Mouse (Mus musculus) neural tube, embryonic 13.5 days (tissue): ENCODE measurements around the gene Bpifb2. TPM values are rescaled to one million over a fixed set of nuclear protein-coding genes. Genes with fewer than 3 reads are reported as not detected.

Source experiments
- ATAC-seq: fragments of 200-750 bp; cut with Nextera tagmentation; 2 replicates; pipeline ENCODE4 v1.8.0; 2017; ENCODE audit warnings: low read depth, mild to moderate bottlenecking, moderate TSS enrichment, moderate library complexity
- H3K27ac ChIP-seq: fragments of 300-500 bp; sonication (generic); replicated peaks from 2 replicates; pipeline ENCODE4 v1.5.1; 2015; ENCODE audit warnings: moderate library complexity, mild to moderate bottlenecking, inconsistent platforms
- H3K27me3 ChIP-seq: fragments of 300-500 bp; sonication (generic); 2 replicates; pipeline ENCODE4 v1.6.1; 2015; ENCODE audit warnings: mild to moderate bottlenecking, inconsistent platforms
- H3K36me3 ChIP-seq: fragments of 300-500 bp; sonication (generic); 2 replicates; pipeline ENCODE4 v1.6.1; 2015; ENCODE audit warnings: mild to moderate bottlenecking, inconsistent platforms
- H3K4me1 ChIP-seq: fragments of 300-500 bp; sonication (generic); replicated peaks from 2 replicates; pipeline ENCODE4 v1.6.1; 2015; ENCODE audit warnings: inconsistent platforms
- H3K4me2 ChIP-seq: fragments of 300-500 bp; sonication (generic); 2 replicates; pipeline ENCODE4 v1.6.1; 2015; ENCODE audit warnings: inconsistent platforms, mild to moderate bottlenecking, moderate library complexity
- H3K4me3 ChIP-seq: fragments of 300-500 bp; sonication (generic); 2 replicates; pipeline ENCODE4 v1.5.1; 2015; ENCODE audit warnings: mild to moderate bottlenecking, inconsistent platforms
- H3K9ac ChIP-seq: fragments of 300-500 bp; sonication (generic); 2 replicates; pipeline ENCODE4 v1.6.1; 2015; ENCODE audit warnings: moderate library complexity, mild to moderate bottlenecking, inconsistent platforms
- H3K9me3 ChIP-seq: fragments of 300-500 bp; sonication (generic); 2 replicates; pipeline ENCODE4 v1.6.1; 2016; ENCODE audit warnings: inconsistent platforms
- WGBS: fragments of 180-500 bp; shearing (Covaris S2); methylation state at CpG from one replicate; pipeline ENCODE4 v1.1.7; 2015; 5-methylcytosine and 5-hydroxymethylcytosine counted together
- polyA plus RNA-seq: library from polyadenylated mRNA; unstranded; fragments of >200 nt; fragmentation: Nextera tagmentation; extraction: Ambion mirVana; gene quantifications from 2 replicates; pipeline ENCODE4 v1.2.1, GENCODE M21; 2015

The Bpifb2 gene
- polyA plus RNA-seq, 1 experiment from 2014 or later: not detected

- Histone ChIP-seq H3K9ac (no peak within 1 kb of the TSS), H3K27me3 (no peaks in the 10 kb centered on the region; the same call in 1 of the 2 replicates), H3K4me3 (no peak within 1 kb of the TSS), H3K4me1 (no peaks in the 10 kb centered on the region), H3K4me2 (no peak within 1 kb of the TSS), H3K36me3 (no peaks in the 10 kb centered on the region), H3K9me3 (no peaks in the 10 kb centered on the region), H3K27ac (no peak within 1 kb of the TSS)
- WGBS: 89% methylated on average over 5 of the region's 5 CpGs
- no peak for ATAC-seq
These were observed 63.0 kb downstream of the Bpifb2 start, which contains the start of gene Bpifb4 for GRCm38 (mm10) chr2:153937843-153938242. Bpifb4 (plus strand) TSS chr2:153938212.

GRCm38 (mm10) chr2:153943537-153943936 is 68.7 kb downstream of the Bpifb2 start:
- Histone ChIP-seq H3K27me3 (no peaks in the 10 kb centered on the region), H3K27ac (no peak overlapping the region), H3K4me2 (no peak overlapping the region), H3K9ac (no peak overlapping the region), H3K4me3 (no peak overlapping the region), H3K4me1 (no peaks in the 10 kb centered on the region), H3K9me3 (no peaks in the 10 kb centered on the region), H3K36me3 (no peaks in the 10 kb centered on the region)
- ATAC-seq: no peak
- 48% methylated on average over 3 of the region's 3 CpGs for WGBS

- no peaks in the 10 kb centered on the region for H3K9me3 ChIP-seq
- ATAC-seq: no peak
- WGBS: 88% methylated on average over 8 of the region's 8 CpGs
- H3K9ac ChIP-seq: no peak overlapping the region
- no peaks in the 10 kb centered on the region for H3K36me3 ChIP-seq
- no peak overlapping the region for H3K4me2 ChIP-seq
- H3K27ac ChIP-seq: no peak overlapping the region
- no peaks in the 10 kb centered on the region for H3K27me3 ChIP-seq
- no peak overlapping the region for H3K4me3 ChIP-seq
- H3K4me1 ChIP-seq: no peaks in the 10 kb centered on the region
These were observed 69.7 kb downstream of the Bpifb2 start for GRCm38 (mm10) chr2:153944567-153944966.

Other genes starting within 250 kb of the Bpifb2 start
- 84.6 and 85.9 TPM in 2 replicates for gene Commd7, start 242.3 kb upstream of the Bpifb2 start, polyA plus RNA-seq
- 3.9 and 4.6 TPM in 2 replicates for gene Dnmt3b, start 225.6 kb upstream of the Bpifb2 start, polyA plus RNA-seq
- not detected in 2 replicates for gene Dnmt3c, start 178.4 kb upstream of the Bpifb2 start, polyA plus RNA-seq
- 395 and 425 TPM in 2 replicates for gene Mapre1, start 133.8 kb upstream of the Bpifb2 start, polyA plus RNA-seq
- gene Efcab8, start 95.1 kb upstream of the Bpifb2 start, polyA plus RNA-seq: not detected in 2 replicates
- not detected in 2 replicates for gene Sun5, start 4.0 kb upstream of the Bpifb2 start, polyA plus RNA-seq
- not detected in 2 replicates for gene Bpifb6, start 25.3 kb downstream of the Bpifb2 start, polyA plus RNA-seq
- gene Bpifb3, start 43.2 kb downstream of the Bpifb2 start, polyA plus RNA-seq: not detected in 2 replicates
- gene Bpifb4, start 63.2 kb downstream of the Bpifb2 start, polyA plus RNA-seq: not detected in 2 replicates
- not detected in 2 replicates for gene Bpifa6, start 99.9 kb downstream of the Bpifb2 start, polyA plus RNA-seq
- not detected in 2 replicates for gene Bpifa2, start 133.2 kb downstream of the Bpifb2 start, polyA plus RNA-seq